Mouse (Mus musculus): ENCODE measurements at regions not wholly inside any gene's neighbourhood (a gene's known extent, or its start where the extent isn't known, plus 50 kb on each side); places are given as distances from the start of the nearest gene placed in this dataset.

- no peak for DNase-seq
- intact Hi-C loops (cut with DNase I), result no loop called here
These were observed 468.7 kb upstream of the Fat1 start for GRCm38 (mm10) chr8:44466409-44467078.

DNA sequence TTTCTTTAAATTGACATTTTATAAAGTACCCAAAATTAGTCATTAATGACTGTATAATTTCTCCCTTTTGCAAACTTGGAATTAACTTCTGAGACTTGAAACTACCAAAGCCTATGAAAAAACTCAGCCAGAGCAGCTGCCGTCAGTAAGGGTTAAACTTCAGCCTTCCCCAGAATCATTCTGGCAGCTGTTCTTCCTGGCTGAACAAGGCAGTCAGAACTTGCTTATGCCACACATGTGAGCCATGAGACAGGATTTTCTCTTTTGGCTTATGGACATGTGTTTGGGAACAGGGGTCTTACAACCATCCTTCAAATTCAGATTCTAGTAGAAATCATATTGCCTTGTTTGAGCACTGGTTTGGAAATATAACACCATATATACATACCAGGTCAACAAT is 422.4 kb upstream of the Fat1 start:
- intact Hi-C loops (cut with DNase I), result no loop called here
- no peak for DNase-seq

DNA sequence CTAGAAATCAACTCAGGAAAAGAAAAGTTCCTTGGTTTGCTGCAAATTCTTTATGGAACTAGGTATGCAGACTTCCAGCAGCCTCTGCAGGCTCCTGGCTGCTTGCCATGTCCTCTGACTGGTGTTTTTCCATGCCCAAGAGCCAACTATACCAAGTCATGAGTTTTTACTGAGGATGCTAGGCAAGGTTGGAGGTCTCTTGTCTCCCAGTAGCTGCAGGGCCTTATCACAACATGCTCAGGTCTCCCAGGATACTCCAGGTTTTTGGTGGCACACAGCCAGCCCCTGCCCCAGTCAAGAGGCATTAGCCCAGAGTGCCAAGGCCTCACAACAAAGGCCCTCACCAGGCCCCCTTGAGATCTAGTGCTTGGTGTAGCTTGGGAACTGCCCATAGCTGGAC is 409.3 kb upstream of the Fat1 start:
- DNase-seq, result peak; percentile 5 to 6
- intact Hi-C loops (cut with DNase I), result no loop called here

DNA sequence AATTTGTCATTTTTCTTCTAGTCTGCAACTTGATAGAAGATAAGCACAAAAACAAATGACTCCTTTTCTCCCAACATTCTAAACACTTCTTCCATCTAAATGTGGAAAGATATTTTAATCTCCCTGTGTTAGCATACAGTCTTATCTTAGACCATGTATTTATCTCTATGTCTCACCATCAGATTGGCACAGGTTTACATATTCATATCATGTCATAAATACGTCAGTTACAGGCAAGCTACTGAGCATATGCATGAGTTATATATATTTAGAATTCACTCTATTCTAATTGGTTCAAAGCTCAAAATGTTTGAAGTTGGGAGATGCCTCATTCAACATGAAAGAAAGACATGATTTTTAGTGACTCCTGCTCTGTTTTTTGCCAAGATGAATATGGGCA is 405.6 kb upstream of the Fat1 start:
- intact Hi-C loops (cut with DNase I), result no loop called here
- no peak for DNase-seq

- no peak for DNase-seq
- intact Hi-C loops (cut with DNase I), result no loop called here
These were observed 386.4 kb upstream of the Fat1 start for GRCm38 (mm10) chr8:44548885-44549284.

GRCm38 (mm10) chr8:44559161-44559560 is 376.1 kb upstream of the Fat1 start:
- no peak for DNase-seq
- intact Hi-C loops (cut with DNase I), result no loop called here

- intact Hi-C loops (cut with DNase I), result no loop called here
- no peak for DNase-seq
These were observed 358.9 kb upstream of the Fat1 start for GRCm38 (mm10) chr8:44576314-44576858.

- intact Hi-C loops (cut with DNase I), result no loop called here
- no peak for DNase-seq
These were observed 358.3 kb upstream of the Fat1 start for GRCm38 (mm10) chr8:44576993-44577392.

Small RNA genes lying in the stretch of these regions (microRNA-seq; reads per million reads assigned to microRNA genes)
- 0 reads per million in 2 experiments for gene Gm26241 (ENCODE audit: borderline number of aligned reads in 2 of 2)
